Mouse (Mus musculus) mouse trophoblast stem cell (cell line): Measurements from ENCODE around the gene Prr18.
"Not testable (repeated sequence)": the region's sequence is repeated elsewhere in the genome, so short reads cannot be mapped to it uniquely, and the experiment has no call there.

ENCODE experiments used
- in situ Hi-C, 2 experiments: fragments of 300-500 bp; cut with MseI, MboI; formaldehyde crosslinking; loops; 2 replicates in 1 of 2; 3 replicates in 1 of 2; pipeline ENCODE4 v1.15.1; 2025

Gene Prr18

DNA sequence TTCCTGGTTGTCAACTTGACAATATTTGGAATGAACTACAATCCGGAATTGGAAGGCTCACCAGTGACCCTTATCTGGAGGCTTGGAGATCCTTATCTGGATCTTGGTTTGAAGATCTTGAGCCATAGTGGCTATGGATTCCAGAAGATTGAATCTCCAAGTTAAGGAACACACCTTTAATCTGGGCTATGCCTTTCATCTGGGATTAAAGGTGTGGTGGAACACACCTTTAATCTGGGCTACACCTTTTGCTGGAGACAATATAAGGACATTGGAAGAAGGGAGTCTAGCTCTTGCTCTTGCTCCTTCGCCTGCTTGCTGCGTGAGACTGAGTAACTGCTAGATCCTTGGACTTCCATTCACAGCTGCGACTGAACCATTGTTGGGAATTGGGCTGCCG is at the start of gene Prr18:
Gene Prr18 (plus strand): TSS at position 301 of the 400 bp plus-strand sequence.
- in situ Hi-C loops: not testable (repeated sequence)

DNA sequence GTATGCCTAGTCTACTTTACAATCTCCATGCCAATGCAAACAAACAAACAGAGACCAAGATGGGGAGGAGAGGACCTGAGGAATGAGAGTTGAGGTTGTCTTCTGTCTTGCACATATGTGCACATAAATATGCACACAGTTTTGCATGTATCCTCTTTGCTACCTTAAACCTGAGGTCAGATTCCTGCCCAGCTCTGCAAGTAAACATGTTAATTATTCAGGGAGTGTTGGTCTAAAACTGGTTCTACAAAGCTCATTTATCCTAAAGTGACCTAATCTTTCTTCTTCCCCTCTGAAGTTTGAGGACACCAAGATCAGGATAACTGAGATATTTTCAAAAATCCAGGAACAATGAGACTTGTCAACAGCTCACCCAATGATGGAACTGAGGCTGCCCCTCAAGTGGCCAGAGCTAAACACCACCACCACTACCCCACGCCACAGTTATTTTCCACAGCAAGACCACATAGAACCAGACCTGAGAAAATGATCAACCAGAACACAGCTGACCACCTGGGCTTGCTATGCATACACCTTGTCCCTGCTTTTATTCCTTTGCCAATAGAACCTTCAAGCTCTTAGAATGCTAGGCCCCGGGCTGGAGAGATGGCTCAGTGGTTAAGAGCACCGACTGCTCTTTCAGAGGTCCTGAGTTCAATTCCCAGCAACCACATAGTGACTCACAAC is 47.1 kb upstream of the Prr18 start:
- in situ Hi-C loops: no loop called here

DNA sequence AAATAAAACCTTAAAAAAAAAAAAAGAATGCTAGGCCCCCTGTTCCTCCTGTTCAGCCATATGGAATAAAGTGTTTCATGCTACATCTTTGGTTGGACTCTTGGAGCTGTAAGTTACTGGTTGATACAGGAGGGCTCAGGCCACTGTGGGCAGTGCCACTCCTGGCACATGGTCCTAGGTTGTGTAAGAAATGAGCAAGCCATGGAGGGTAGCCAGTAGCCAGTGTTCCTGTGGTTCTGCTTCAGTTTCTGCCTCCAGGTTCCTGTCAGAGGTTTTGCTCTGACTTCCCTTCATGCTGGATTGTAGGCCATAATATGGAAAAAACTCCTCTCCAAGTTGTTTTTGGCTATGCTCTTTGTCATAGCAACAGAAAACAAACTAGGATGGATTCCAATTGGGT is 46.5 kb upstream of the Prr18 start:
- in situ Hi-C loops: no loop called here

DNA sequence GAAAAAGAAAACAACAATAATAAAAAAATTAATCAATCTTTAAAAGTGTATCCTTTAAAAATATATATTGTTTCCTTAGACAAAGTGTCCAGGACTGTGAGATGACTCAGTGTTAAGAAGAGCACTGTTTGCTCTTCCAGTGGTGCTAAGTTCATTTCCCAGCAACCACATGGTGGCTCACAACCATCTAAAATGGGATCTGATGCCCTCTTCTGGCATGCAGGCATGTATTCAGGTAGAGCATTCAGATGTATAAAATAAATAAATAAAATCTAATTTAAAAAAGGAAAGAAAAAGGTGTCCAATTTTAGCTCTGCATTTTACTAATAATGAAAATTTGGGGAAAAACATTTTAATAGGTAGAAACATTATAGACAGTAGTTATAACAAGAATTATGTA is 41.4 kb upstream of the Prr18 start:
- in situ Hi-C loops: no loop called here

DNA sequence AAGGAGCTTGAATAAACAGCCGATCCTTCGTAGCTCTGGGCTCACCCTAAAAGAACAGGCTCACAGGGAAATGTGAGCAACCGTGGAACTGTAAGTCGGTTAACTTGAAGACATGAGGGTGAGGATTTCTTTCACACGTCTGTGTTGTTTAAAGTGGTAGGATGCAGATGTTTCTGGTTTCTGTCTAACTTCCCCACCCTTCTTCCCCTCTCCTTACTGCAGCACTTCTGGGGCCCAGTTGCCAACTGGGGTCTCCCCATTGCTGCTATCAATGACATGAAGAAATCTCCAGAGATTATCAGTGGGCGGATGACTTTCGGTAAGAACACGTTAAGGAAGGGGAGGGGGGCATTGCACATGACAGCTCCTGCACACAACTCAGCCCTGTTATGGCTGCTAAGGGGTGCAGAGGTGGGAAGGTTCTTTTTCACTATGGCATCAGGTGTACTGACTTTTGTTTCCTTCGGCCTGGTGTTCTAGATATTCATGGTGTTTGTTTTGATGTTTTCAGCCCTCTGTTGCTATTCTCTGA is 40.9 kb upstream of the Prr18 start:
- in situ Hi-C loops: no loop called here

DNA sequence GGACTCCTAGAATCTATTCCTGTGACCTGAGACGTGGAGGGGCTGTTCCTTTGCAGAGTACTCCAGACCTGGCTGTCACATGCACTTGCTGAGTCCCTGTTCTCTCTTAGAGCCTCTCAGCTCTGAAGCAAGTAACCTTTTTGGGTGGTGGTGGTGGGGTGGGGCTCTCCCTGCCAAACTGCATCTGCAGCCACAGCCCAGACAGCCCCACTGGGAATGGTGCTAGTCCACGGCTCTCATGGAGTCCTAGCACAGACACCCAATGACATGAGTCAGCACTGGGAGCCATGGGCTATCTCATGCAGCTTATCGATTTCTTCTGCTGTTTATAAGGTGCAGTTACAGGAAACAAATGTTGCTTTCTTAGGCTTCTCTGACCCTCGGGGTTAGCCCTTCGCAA is 39.5 kb upstream of the Prr18 start:
- in situ Hi-C loops: no loop called here

DNA sequence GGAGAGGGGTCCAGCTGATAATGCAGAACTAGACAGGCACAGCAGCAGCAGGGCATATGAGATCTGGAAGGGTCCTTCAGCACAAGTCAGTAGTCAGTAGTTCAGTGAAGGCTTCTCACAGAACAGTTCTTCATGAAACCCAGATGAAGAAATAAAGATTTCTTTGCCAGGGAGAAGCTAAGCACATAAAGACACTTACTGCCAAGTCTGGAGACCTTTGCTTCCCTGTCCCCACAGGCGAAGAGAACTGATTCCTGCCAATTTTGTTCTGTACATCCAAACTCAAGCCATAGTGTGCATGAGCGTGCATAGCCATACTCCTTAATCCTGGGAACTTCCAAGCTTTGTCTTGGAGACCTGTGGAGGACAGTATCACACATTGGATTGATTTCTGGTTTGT is 39.0 kb upstream of the Prr18 start:
- in situ Hi-C loops: no loop called here

DNA sequence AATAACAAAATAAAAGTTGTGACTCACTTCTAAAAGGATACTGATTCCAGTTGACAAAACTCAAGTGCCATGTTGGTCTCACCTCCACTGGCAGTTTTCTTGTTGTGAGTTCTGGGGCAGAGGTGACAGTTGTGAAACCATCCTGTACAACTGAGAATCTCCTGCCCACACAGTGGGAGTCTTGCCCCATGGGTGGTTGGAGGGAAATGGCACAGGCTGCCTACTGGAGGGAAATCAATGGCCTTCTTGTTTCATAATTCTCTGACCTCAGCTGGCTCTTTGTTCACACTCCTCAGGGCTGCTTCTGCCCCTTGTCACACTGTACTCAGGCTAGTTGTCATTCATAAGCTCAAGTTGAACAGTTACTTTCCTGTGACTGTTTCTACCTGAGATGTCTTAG is 37.7 kb upstream of the Prr18 start:
- in situ Hi-C loops: no loop called here

DNA sequence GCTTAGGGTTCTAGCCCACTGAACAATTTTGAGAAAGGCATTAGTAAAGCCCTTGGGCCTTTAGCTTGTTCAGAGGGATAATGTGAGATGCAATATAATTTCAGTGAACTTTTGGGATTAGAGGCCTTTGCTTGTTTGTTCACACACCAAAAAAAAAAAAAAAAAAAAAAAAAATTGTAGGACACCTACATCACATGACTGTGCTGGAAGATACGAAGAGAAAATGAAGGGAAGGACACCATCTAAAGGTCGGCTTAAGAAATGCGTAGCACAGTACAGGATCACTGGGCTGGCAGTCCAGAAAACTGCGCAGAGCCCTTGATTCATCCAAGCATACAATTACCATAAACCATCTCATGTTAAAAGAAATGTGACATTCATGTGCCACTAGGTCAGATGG is 35.7 kb upstream of the Prr18 start:
- in situ Hi-C loops: loop anchor here in 1 of 2 experiments (5.0 kb wide), 1 partner anchor 49 kb away; no protein-coding TSS in a partner anchor

DNA sequence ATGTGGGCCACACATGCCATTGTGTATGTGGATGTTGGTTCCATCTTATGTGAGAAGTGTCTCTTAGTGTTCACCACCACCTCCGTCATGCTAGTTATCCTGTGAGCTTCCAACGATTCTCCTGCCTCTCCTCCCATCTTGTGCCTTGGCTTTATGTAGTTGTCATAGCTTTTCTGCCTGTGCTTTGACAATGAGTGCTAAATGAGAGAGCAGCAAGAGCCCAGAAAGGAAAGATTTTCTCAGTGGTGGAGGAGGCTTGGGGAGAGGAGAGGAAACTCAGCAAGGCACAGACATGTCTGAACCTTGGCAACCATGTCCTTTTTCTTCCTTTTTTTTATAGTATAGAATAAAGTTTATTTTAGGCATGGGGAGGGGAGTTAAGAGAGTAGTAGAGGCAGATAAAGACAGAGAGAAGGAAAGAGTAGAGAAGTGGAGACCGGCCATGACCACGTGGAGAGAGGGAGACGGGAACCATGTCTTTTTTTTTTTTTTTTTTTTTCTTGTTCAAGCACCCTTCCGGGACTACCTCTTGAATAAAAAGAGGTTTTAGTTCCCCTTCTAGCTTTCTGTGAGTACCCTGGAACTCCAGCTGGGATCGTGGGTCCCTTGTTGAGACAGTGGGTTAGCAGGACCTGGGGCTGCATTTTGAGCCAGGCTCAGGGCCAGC is 34.4 kb upstream of the Prr18 start:
- in situ Hi-C loops: loop anchor here in 1 of 2 experiments (5.0 kb wide), 1 partner anchor 51 kb away; no protein-coding TSS in a partner anchor

DNA sequence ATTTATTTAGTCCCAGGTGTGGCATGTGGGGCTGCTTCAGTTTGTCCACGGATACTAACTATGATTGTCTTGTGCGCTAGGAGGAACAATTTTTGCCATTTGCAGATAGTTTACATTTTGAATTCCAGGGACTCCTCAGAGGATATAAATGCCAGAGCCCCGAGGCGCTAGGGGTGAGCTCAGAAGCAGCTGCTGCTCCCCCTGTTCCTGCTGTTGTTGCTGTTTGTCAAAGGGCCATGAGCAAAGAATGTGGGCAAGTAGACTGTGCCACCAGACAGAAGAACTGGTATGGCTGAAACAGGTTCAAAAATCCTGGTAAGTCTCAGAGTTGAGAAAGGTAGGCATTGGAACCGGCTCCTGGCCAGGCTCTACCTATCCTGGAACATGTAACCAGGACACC is 33.6 kb upstream of the Prr18 start:
- in situ Hi-C loops: loop anchor here in 1 of 2 experiments (5.0 kb wide), 1 partner anchor 51 kb away; no protein-coding TSS in a partner anchor

DNA sequence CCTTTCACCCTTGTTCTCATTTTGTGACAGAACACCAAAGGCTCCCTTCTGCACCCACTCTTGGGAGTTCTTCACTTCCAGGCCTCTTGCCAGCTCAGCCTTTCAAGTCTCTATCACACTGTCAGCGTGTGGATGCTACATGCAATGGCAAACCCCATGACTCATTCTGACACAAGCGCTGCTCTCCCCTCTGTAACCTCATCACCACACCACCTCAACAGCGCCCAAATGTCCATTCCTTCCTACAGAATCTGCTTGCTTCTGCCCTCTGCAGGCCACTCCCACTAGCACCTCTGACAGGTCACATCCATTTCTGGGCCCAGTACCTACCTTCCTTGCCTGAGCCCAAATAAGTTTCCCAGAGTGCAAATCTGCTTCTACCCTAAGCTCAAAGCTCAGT is 31.5 kb upstream of the Prr18 start:
- in situ Hi-C loops: no loop called here

DNA sequence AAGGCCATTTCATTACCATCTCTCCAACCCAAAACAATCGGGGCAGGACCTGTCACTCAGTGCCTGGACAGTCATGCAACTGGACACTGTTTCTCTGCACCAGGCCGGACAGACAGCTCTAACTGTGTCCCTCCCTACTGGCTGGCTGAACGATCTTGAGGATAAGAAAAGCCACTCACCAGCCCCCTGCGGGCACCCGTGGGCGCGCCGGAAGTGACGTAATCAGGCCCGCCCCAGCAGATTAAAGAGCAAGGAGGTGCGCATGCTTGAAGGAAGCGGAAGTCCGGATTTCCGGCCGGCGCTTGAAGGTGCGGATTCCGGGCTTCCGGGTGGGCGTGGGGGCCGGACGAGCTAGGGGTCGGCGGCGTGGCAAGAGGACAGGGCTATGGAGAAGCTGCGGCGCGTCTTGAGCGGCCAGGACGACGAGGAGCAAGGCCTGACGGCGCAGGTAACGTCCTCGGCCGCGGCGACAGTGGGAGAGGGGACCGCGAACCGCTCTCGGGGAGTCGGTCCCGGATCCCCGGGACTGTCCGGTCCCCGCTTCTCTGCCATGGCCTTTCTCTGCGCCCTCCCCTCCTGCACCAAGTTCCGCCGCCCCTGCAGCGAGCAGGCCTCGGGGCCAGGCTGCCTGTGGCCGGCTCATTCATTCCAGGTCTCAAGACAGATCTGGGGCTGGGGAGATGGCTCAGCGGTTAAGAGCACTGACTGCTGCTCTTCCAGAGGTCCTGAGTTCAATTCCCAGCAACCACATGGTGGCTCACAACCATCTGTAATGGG is 26.2 kb upstream of the Prr18 start, which contains the start of gene Sft2d1:
Gene Sft2d1 (plus strand): TSS at position 265 of the 777 bp plus-strand sequence.
- in situ Hi-C loops: no loop called here

DNA sequence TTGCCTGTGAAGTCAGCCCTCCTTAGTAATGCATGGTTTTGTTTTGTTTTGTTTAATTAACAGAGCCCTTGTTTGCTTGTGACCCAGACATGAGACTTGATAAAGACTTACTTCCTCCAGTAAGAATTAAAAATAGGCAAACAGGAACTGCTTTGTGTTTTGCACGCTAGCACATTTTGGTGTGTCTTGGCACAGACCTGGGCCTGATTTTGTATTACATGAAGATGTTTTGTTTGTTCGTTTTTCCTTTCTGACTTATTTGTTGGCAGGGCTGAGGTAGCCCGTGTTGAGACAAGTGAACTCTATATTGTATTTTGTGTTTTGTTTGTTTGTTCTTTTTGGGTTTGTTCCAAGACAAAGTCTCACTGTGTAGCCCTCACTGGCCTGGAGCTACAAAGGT is 25.5 kb upstream of the Prr18 start:
- in situ Hi-C loops: no loop called here

DNA sequence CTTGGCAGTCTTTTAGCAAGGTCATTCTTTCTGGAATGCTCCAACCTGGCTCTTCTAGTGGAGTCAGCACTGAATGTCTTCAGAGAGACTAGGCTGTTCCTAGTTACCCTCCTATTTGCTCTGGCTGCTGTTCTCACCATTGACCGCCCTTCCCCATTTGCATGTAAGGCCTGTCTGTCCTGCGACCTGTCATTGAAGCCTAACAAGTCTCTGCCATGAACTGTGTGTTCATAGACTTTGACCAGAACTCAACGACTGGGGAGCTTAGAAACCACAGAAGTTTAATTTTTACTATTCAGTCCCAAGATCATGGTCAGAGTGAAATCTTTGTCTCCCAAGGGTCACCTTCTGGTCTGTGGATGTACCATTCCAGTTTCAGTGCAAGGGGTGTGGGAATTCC is 23.3 kb upstream of the Prr18 start:
- in situ Hi-C loops: no loop called here

DNA sequence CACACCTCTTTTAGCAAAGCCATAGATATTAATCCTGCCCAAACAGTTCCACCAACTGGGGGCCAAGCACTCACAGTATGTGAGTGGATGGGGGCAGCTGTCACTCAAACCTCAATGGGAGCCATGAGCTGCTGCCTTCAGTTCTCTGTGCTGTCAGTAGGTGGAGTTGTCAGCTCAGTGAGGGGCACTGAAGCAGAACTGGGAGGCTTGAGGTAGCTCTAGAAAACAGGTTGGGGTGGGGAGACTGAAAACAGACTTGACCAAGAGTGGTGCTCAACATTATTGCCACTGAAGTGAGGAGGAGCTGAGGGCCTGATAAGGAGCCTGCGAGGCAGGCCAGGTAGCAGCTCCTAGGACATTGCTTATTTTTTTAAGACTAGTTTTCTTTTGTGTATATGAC is 21.0 kb upstream of the Prr18 start:
- in situ Hi-C loops: no loop called here

DNA sequence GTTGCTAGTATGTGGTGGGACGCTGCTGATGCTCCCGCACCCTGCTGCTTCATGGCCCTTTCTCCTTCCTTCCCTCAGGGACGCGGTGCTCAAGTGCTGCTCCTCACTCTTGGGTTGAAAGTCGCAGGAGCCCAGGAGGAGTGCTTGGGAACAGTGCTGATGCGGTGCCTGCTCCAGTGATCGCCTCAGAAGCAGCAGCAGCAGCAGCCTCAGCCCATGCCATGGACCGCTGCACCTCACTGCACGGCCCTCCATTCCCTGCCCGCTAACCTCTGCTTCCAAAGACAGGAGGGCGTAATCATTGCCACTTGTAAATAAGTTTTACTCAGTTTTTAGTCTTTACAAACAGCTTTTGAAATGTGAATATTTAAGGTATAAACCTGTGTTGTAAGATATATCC is 10.4 kb upstream of the Prr18 start:
- in situ Hi-C loops: not testable (repeated sequence)

DNA sequence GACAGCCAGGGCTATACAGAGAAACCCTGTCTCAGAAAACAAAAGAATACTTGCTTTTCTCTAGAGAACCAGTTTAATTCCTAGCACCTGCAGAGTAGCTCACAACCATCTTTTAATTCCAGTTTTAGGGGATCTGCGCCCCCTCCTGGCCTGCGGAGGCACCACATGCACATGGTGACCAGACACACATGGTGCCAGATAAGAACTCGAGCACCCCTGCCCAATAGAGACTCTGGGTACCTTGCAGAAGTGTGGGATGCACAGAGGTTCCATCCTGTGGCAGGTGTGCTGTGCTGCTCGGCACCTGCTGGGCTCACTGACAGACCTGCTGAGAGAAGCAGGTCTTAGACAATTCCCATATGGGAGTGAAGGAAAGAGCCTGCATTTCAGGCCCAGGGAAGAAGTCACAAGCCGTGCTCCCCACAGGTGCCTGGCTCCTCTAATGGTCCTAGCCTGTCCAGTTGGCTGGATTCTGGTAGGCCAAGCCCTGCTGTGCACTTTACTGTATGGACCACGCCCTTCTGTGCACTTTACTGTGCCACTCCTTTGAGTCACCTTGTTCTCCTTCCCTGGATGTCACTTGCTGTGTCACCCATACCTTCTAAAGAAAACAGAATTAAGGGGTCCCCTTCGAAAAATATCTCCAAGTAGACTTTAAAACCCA is 8.6 kb upstream of the Prr18 start:
- in situ Hi-C loops: no loop called here

DNA sequence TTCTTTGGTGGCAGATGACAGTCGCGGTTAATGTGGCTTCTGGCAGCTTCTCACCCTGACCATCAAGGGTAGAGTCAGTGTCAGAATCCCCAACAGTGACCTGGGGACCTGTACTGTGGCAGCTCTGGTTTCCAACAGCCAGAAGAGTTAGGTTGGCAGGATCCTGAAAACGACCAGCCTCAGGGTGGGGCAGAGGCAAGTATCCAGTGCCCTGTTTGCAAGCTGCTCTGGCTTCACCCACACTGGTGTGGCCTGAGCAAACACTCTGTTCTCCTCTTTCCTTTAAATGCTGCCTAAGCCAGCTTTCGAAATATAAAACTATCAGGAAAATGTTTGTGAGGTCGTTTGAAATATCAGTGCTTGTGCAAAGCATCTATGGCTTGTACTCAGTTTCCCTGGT is 6.7 kb upstream of the Prr18 start:
- in situ Hi-C loops: no loop called here

DNA sequence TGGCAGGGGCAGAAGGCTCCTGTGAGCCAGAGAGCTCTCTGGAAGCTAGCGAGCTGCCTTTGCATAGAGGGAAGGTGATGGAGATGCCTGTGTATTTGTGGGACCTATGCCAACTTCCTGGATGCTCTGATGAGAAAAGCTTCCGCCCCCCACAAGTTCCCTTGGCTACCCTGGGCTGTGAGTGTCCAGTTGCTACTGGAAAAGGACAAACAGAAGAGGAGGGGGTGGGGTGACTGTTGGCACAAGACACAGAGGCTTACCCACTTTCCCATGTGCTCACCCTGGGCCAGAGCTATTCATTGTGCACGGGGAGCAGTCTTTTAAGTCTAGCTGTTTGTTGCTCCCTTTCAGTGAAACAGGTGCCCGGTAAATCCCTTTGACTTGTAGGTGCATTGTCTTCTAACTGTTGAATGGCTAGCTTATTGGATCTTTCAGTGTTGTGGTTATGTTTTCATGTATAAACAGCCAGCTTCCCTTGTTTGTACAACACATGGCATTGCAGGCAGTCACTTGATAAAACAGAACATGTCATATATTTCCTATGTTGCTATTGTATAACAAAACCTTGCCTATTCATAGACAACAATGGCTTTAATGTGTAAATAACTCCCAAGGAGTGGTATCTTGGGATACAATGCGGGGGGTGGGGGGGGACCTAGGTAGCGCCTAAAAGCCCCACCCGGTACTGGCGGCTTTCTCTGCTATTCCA is 2.6 kb downstream of the Prr18 start:
- in situ Hi-C loops: no loop called here
